Mouse (Mus musculus) 416B (cell line): ENCODE data around the gene Acrv1.
"Not testable (repeated sequence)": the region's sequence is repeated elsewhere in the genome, so short reads cannot be mapped to it uniquely, and the experiment has no call there.

ENCODE experiments used
- DNase-seq: peaks from one replicate; pipeline ENCODE4 v3.0.0; 2011; ENCODE audit warnings: low read depth

Acrv1 gene

DNA sequence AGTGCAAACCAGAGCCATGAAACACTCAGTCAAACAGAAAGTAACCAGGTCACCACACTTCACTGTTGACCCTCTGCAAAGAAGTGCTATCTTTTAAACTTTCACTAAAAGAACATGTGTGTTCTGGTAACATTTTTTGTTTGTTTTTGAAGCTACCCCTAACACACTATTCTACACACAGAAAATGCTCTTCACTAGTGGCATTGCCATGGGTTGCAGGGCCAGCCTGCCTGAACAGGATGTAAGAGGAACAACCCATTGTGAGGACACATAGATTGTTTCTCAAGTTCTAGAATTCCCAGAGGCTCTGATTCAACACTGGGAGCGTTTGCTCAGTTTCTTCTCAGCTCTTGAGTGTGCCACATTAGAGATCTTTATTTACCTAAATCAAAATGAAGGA, at the start of gene Acrv1:
Acrv1 (plus strand) TSS at position 301 of the 400 bp plus-strand sequence.
- DNase-seq, result no peak

DNA sequence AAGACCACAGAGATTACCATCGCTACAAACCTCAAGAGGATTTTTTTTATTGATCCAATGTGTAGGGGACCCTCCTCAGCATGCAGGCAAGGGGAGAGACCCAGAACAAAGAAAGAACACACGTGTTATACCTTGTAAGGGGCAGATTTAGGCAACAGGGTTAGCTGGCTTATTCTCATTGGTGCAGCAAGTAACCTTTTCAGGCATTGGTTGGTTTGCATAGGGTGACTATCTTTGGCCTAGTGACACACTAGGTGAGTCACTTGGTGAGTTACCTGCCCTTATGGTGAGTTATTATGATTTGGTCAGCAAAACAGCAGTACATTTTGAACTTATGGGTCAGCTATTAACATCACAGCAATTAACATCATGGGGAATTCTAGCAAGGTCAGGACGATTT, 49.7 kb upstream of the Acrv1 start, which contains the start of gene A630095E13Rik:
A630095E13Rik (minus strand) TSS at position 101 of the 400 bp plus-strand sequence.
- not testable (repeated sequence) for DNase-seq

GRCm38 (mm10) chr9:36681424-36681823, 11.6 kb upstream of the Acrv1 start:
- DNase-seq, result no peak

DNA sequence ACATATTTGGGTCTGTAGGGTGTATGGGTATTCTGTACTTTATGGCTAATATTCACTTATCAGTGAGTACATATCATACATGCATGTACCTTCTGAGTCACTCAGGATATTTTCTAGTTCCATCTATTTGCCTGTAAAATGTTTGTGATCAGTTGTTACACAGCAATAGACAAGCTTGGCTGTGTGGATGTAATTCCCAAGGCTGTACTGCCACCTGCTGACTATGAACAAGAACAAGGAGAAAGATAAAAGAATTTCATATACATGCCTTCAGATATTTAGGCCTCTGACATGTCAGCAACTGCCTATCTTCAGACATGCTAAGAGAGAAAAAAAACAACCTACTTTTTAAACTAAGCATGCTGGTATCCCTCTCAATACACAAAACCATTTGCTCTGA, 5.7 kb upstream of the Acrv1 start:
- peak; percentile 69 for DNase-seq

- DNase-seq, result no peak
Measured at GRCm38 (mm10) chr9:36694276-36694675, 1.3 kb downstream of the Acrv1 start.

DNA sequence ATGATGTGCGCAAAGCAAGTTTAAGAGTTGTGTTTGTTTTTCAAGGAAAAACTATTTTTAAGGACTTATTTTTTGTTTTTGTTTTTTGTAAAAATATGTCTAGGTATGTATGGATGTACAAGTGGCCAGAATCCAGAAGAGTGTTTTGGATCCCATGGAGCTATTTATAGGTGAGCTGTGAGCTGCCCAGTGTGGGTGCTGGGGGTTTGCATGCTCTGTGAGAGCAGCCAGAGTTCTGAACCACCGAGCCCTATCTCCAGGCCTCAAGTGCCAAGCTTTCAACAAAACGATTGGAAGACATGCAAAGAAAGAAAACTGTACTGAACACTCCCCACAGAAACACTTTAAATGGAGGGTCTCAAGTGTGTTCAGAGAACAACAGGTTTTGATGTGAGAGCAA, 12.9 kb downstream of the Acrv1 start:
- DNase-seq, result no peak

DNA sequence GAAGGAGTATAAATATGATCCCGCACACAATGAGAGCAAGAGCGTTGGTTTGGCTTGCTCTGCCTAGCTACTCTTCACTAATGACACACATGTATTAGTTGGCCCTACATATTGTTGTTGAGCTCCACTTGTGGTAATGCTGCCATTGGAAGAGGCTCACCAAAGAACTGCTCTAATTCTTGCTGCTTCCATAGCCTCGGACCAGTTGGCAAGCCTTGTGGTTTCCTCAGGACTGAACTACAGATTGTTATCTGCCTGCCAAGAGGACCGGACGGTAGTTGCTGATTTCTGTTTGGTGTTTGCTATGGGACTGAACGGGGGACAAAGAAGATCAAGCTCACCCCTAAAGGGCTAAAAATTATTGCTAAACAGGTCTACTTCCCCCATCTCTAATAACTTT, 14.3 kb downstream of the Acrv1 start:
- DNase-seq, result peak; percentile 88

DNA sequence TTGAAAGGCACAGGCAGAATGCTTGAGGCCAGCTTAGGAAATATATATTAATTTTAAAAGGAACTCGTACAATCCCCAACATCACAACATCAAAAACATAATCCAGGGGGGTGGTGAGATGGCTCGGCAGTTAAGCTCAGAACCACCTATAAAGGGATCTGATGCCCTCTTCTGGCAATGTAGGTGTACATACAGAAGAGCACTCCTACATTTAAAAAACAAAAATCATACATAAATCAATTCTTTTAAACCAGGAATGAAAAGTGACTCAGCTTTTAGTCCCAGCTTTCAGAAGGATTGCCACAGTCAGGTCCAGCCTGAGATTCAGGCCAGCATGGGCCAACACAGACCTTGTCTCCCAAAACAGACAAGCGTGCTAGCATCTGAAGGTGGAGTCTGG, 23.6 kb downstream of the Acrv1 start:
- DNase-seq, result peak; percentile 52

- DNase-seq, result peak; percentile 94
Measured at GRCm38 (mm10) chr9:36726131-36727033, 33.4 kb downstream of the Acrv1 start.

DNA sequence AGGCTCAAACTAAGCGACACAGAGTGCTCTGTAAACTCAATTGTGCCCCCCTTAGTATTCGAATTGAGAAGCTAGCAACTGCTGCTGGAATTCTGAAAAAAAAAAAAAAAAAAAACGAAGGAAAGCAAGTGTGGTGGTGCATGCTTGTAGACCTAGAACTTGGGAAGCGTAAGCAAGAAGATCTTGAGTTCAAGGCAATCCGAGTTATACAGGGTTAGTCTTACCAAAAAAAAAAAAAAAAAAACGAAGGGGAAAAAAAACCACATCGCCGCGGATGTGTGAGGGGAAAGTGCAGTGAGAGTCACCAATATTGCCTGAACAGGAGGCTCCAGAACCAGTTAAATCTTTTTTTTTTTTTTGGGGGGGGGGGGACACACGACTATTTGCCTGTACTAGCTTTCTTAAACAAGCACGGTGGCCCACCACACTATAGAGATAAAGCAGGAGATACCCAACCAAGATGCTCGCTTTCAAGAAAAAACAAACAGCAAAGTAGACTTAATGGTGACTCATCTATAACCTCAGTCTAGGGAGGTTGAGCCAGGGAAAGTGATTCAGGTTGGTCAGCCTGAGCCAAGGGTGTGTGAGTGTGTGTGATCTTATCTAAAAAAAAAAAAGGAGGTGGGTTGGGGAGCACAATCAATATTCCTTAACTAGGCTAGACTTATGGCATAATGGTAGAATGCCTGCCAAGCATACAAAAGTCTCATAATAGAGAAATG, 34.2 kb downstream of the Acrv1 start, which contains the start of gene Chek1:
Chek1 (minus strand) TSS at position 32 of the 722 bp plus-strand sequence.
- peak; percentile 90 for DNase-seq
